Mouse (Mus musculus): ENCODE results near the gene Il2. TPM values are rescaled to one million over a fixed set of nuclear protein-coding genes. Genes with fewer than 3 reads are reported as not detected.

Il2 gene
- polyA plus RNA-seq, 1 experiment = 0.10 TPM

DNA sequence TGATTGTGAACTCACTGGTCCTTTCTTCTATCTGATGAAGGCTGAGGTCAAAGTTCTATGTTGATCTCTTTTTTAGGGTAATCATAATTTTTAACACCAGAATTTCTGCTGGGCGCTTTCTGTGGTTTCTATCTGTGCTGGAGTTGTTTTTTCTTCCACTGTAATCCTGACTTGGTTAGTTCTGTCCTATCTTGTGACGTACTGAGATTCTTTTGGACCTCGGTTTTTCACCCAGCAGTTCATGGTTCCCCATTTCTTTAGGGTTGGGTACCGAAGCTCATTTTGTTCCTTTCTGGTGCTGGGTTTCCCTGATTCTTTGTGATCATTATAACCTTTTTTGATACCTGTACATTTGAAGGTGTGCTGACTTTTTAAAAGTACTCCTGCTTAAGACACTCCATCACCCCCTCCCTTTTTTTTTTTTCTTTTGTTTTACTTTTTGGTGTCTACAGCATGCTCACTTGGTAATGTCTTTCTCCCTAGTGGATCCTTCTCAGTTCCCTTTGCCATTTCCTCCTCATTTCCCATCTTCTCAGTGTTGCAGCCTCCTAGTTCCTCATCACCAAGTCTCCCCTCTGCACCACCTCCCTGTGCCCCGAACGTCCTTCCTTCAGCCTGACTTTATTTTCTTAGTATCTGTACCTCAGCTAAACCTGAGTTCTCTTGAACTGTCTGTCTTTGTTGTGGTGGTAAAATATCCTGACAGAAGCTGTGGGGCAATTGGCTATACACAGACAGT lies 14.6 kb upstream of the Il2 start:
- Histone ChIP-seq H3K27ac (ENCODE audit: insufficient read depth, low read depth, low read length) (no peak overlapping the region), H3K36me3 (ENCODE audit: control insufficient read depth, insufficient read depth, low read length) (no peaks in the 10 kb centered on the region), H3K4me1 (ENCODE audit: control insufficient read depth, insufficient read depth, insufficient read length, low read length) (no peaks in the 10 kb centered on the region), H3K27me3 (ENCODE audit: control insufficient read depth, insufficient read depth, low read length) (no peaks in the 10 kb centered on the region), H3K4me3 (ENCODE audit: low read depth, low read length) (no peak overlapping the region)
- WGBS = 85% methylated on average over 6 of the region's 6 CpGs
- TF ChIP-seq POLR2A (IDR thresholded peaks at IDR 0.05; ENCODE audit: low read depth, low read length) (no peak), CTCF (IDR thresholded peaks at IDR 0.05; ENCODE audit: extremely low read depth, insufficient read length, insufficient replicate concordance, low read depth, low read length) (no peak)

DNA sequence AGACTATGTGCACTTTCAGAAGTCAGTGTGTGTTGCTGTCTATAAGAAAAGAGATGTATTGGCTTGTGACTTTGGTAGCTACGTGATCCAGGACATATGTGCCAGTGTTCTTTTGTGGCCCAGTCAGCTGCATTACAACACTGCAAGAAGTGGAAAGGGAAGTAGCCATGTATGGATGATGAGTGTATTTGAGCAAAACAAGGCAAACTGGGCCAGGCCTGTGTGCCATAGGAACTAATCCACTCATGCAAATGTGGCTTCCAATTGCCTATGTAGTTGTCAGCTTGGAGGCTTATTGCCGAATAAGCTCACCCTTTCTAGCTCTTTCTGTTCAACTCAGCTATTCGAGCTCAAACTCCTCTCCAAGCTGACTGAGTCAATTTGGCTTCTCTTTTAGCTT lies 13.4 kb upstream of the Il2 start:
- no peak overlapping the region for H3K27ac ChIP-seq (ENCODE audit: insufficient read depth, low read depth, low read length)
- H3K27me3 ChIP-seq (ENCODE audit: control insufficient read depth, insufficient read depth, low read length) = no peaks in the 10 kb centered on the region
- no peaks in the 10 kb centered on the region for H3K36me3 ChIP-seq (ENCODE audit: control insufficient read depth, insufficient read depth, low read length)
- no peaks in the 10 kb centered on the region for H3K4me1 ChIP-seq (ENCODE audit: control insufficient read depth, insufficient read depth, insufficient read length, low read length)
- TF ChIP-seq POLR2A (IDR thresholded peaks at IDR 0.05; ENCODE audit: low read depth, low read length) = no peak
- no peak for TF ChIP-seq CTCF (IDR thresholded peaks at IDR 0.05; ENCODE audit: extremely low read depth, insufficient read length, insufficient replicate concordance, low read depth, low read length)
- H3K4me3 ChIP-seq (ENCODE audit: low read depth, low read length) = no peak overlapping the region
- 77% methylated on average over 3 of the region's 3 CpGs for WGBS

DNA sequence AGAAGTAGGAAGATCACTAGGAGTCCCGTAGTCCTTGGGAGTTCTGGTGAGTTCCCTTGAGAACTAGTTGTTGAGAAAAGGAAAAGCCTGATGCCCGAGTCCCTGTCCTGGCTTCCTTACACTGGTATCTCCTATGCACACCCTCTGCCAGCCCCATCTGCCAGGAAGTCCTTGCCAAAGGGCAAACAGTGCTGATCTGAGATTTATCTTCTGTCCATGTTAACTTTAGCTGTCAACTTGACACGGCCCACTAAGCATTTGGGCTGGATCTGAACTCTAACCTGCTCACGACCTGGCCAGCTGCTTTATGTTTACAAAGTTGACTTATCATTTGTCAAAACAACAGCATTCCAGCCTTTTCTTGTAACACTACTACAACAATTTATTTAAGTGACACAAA lies 11.5 kb upstream of the Il2 start:
- no peak for TF ChIP-seq POLR2A (IDR thresholded peaks at IDR 0.05; ENCODE audit: low read depth, low read length)
- TF ChIP-seq CTCF (IDR thresholded peaks at IDR 0.05; ENCODE audit: extremely low read depth, insufficient read length, insufficient replicate concordance, low read depth, low read length) = no peak
- no peaks in the 10 kb centered on the region for H3K27me3 ChIP-seq (ENCODE audit: control insufficient read depth, insufficient read depth, low read length)
- H3K4me1 ChIP-seq (ENCODE audit: control insufficient read depth, insufficient read depth, insufficient read length, low read length) = no peaks in the 10 kb centered on the region
- WGBS = 38% methylated on average over 4 of the region's 4 CpGs
- H3K27ac ChIP-seq (ENCODE audit: insufficient read depth, low read depth, low read length) = no peak overlapping the region
- no peak overlapping the region for H3K4me3 ChIP-seq (ENCODE audit: low read depth, low read length)
- H3K36me3 ChIP-seq (ENCODE audit: control insufficient read depth, insufficient read depth, low read length) = no peaks in the 10 kb centered on the region

DNA sequence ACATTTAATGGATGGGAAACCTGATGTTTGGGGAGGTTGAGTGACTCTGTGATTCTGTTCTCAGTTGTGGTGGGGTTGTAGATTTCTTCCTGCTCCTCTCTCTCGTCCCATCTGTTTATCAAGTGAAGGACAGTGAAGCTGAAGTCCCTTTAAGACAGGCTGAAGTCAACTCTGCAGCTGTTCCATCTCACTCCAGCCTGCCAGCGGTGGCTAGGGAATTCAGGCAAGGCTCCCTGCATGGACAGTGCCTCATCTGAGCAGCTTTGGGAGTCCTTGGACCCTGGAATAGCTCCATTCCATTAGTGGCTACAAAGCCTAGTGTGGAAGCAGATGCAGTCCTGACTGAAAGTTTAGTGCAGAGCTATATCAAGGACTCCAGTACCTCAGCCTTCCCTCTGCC lies 3.3 kb upstream of the Il2 start:
- H3K4me3 ChIP-seq (ENCODE audit: low read depth, low read length) = no peak overlapping the region
- no peaks in the 10 kb centered on the region for H3K4me1 ChIP-seq (ENCODE audit: control insufficient read depth, insufficient read depth, insufficient read length, low read length)
- no peaks in the 10 kb centered on the region for H3K36me3 ChIP-seq (ENCODE audit: control insufficient read depth, insufficient read depth, low read length)
- no peaks in the 10 kb centered on the region for H3K27me3 ChIP-seq (ENCODE audit: control insufficient read depth, insufficient read depth, low read length)
- WGBS = 64% methylated on average over 2 of the region's 2 CpGs
- no peak overlapping the region for H3K27ac ChIP-seq (ENCODE audit: insufficient read depth, low read depth, low read length)
- no peak for TF ChIP-seq CTCF (IDR thresholded peaks at IDR 0.05; ENCODE audit: extremely low read depth, insufficient read length, insufficient replicate concordance, low read depth, low read length)
- TF ChIP-seq POLR2A (IDR thresholded peaks at IDR 0.05; ENCODE audit: low read depth, low read length) = no peak

DNA sequence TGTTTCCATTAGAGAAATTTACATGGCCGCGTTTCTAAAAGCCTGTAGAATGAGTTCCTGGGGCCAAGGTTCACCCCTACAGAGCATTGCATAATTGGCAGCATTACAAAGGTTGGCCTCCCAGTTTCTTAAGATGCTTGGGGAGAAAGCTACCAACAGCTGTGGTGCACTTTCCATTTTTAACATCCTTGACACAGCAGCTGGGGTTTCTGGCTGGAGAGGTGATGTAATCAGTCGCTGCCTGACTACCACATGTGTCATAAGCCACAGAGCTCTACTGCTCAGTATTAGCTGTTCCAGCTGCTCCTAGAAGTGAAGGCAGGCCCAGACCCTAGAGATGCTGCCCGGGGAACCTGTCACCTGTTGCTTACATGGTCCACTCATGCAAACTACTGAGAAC lies 2.5 kb upstream of the Il2 start:
- 29% methylated on average over 4 of the region's 4 CpGs for WGBS
- no peaks in the 10 kb centered on the region for H3K27me3 ChIP-seq (ENCODE audit: control insufficient read depth, insufficient read depth, low read length)
- H3K4me3 ChIP-seq (ENCODE audit: low read depth, low read length) = no peak overlapping the region
- H3K4me1 ChIP-seq (ENCODE audit: control insufficient read depth, insufficient read depth, insufficient read length, low read length) = no peaks in the 10 kb centered on the region
- no peak for TF ChIP-seq CTCF (IDR thresholded peaks at IDR 0.05; ENCODE audit: extremely low read depth, insufficient read length, insufficient replicate concordance, low read depth, low read length)
- TF ChIP-seq POLR2A (IDR thresholded peaks at IDR 0.05; ENCODE audit: low read depth, low read length) = no peak
- H3K27ac ChIP-seq (ENCODE audit: insufficient read depth, low read depth, low read length) = 0 out of 2 replicates have a peak overlapping the region, but pooled peaks have one; percentile 12
- H3K36me3 ChIP-seq (ENCODE audit: control insufficient read depth, insufficient read depth, low read length) = no peaks in the 10 kb centered on the region

DNA sequence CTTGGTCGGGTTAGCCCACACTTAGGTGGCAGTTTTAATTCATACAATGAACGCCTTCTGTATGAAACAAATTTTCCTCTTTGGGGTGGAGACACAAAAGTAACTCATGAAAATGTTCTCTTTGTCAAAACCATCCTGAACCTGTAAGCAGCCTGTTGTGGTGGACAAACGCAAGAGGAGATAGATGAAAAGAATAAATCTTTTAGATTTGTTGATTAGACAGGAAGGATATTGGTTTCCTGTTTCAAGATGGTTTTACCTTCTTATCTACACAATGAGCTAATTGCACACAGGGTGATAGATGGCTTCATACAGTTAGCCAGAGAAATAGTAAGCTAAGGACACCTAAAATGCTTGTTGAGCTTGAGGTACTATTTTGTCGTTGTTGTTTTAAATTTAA lies 403 bp upstream of the Il2 start:
- TF ChIP-seq CTCF (IDR thresholded peaks at IDR 0.05; ENCODE audit: extremely low read depth, insufficient read length, insufficient replicate concordance, low read depth, low read length) (no peak), POLR2A (IDR thresholded peaks at IDR 0.05; ENCODE audit: low read depth, low read length) (no peak)
- no peak overlapping the region for H3K27ac ChIP-seq (ENCODE audit: insufficient read depth, low read depth, low read length)
- no peaks in the 10 kb centered on the region for H3K4me1 ChIP-seq (ENCODE audit: control insufficient read depth, insufficient read depth, insufficient read length, low read length)
- H3K4me3 ChIP-seq (ENCODE audit: low read depth, low read length) = no peak overlapping the region
- H3K27me3 ChIP-seq (ENCODE audit: control insufficient read depth, insufficient read depth, low read length) = no peaks in the 10 kb centered on the region
- H3K36me3 ChIP-seq (ENCODE audit: control insufficient read depth, insufficient read depth, low read length) = no peaks in the 10 kb centered on the region
- 61% methylated on average over 4 of the region's 4 CpGs for WGBS

DNA sequence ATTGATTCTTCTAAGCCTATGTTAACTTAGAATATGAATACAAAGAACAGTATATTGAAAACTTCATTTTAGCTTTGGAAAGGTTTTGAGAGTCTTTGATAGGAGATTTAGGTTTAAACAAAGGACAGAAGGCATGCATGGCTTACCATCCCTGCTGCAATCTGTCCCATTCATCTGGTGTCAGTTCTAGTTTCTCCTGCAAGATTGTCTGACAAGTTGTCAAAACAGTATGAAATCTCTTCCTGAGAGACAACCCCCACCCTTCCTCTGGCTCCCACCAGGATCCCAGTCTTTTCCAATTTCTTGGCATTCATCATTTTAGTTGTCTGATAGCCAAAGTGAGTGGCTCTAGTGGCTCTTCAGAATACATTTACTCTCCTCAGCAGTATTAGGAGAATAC lies 35.0 kb downstream of the Il2 start:
- Histone ChIP-seq H3K36me3 (ENCODE audit: control insufficient read depth, insufficient read depth, low read length) (no peaks in the 10 kb centered on the region), H3K4me3 (ENCODE audit: low read depth, low read length) (no peak overlapping the region), H3K27me3 (ENCODE audit: control insufficient read depth, insufficient read depth, low read length) (no peaks in the 10 kb centered on the region), H3K4me1 (ENCODE audit: control insufficient read depth, insufficient read depth, insufficient read length, low read length) (no peaks in the 10 kb centered on the region), H3K27ac (ENCODE audit: insufficient read depth, low read depth, low read length) (no peak overlapping the region)
- no peak for TF ChIP-seq CTCF (IDR thresholded peaks at IDR 0.05; ENCODE audit: extremely low read depth, insufficient read length, insufficient replicate concordance, low read depth, low read length)
- TF ChIP-seq POLR2A (IDR thresholded peaks at IDR 0.05; ENCODE audit: low read depth, low read length) = no peak
